Mouse (Mus musculus): Measurements from ENCODE around the gene Clvs2.
A peak's percentile ranks its signal among the peaks of the same experiment; 100 is the strongest.

Gene Clvs2

DNA sequence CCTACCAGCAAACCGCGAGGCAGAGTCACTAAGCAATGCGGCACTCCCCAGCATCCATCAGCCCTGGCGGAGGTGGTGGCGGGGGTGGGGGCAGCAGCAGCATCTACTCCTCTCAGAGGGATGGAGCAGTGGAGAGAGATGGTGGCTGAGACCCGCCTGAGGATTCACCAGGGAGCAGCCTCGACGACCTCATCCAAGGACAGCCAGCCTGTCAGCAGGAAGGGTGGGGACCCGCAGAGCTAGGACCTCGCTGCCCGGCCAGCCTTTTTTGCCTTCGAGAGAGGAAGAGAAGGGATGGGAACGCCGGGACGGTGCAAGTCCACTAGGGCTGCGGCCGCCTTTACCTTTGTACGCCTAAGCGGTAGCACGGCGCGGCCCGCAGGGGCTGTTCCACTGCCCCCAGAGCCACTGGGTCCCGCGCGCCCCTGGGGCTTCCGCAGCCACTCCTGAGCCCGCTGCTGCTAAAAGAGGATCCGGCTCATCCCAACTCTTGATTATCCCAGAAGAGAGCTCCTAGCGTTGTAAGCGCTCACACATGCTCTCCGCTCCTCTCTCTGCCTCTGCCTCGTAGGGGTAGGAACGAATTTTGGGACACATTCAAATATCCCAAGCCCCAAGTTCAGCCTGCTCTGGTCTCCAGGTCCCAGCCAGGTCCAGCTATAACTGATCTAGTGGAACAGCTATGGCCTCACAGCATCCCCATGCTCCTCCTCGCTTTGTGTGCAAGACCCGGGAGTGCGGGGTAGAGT is at the start of gene Clvs2:
Clvs2 (minus strand) TSS at position 639 of the 749 bp plus-strand sequence.
- DNase-seq (ENCODE audit: low read depth, low spot score): peak; percentile 37

DNA sequence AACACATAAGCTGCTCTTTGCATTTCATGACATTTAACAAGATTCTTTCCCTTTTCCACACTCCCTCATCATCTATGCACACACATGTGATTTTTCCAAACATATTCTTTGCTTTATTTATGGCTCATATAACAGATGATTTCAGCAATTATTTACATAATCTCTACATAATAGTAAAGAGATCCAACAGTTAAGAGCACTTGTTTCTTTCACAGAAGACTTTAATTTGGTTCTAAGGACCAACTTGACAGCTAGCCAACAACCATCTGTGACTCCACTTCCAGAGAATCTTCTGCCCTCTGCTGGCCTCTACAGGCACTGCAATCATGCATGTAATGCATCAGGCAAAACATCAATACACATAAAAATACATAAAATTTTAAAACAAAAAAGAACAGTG is 28.6 kb upstream of the Clvs2 start:
- peak; percentile 60 for DNase-seq (ENCODE audit: low read depth, low spot score)

GRCm38 (mm10) chr10:33623577-33623991 is 985 bp downstream of the Clvs2 start:
- peak; percentile 34 for DNase-seq (ENCODE audit: low read depth, low spot score)

DNA sequence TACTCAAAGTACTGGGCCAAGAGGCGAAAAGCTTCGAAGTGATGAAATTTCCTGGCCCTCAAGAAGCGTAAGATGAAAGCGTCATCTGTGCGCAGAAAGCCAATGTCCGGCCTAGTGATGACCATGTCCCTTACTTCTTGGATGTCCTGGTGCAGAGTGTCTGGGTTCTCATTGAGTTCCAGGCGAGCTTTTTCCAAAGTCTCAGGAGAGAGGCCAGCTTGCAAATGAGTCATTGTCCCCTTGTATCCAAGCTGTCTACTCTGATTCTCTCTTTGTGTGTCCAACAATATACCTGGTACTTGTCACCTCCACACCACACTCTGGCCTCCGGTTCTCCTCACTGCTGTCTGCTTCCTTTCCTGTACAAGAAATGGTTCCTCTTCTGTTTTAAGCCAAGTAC is 1.9 kb downstream of the Clvs2 start:
- no peak for DNase-seq (ENCODE audit: low read depth, low spot score)

DNA sequence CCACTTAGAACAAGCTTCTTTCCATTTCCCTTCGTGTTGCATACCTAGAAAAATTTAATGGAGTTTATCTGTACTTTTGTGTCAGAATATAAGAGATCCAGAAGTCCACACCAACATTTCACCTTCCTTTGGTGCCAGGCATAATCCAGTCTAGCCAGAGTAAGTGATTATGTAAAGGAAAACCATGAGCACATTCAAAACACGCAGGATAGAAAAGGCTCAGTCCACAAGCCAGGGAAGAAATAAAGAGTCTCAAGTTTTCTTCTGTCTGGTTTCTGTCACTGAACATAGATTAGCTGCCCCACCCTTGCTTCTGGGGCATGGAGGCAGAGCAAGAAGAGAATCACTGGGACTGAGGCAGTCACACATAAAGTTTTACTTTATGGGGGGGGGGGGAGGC is 8.4 kb downstream of the Clvs2 start:
- no peak for DNase-seq (ENCODE audit: low read depth, low spot score)

GRCm38 (mm10) chr10:33613197-33613596 is 11.4 kb downstream of the Clvs2 start:
- no peak for DNase-seq (ENCODE audit: low read depth, low spot score)

DNA sequence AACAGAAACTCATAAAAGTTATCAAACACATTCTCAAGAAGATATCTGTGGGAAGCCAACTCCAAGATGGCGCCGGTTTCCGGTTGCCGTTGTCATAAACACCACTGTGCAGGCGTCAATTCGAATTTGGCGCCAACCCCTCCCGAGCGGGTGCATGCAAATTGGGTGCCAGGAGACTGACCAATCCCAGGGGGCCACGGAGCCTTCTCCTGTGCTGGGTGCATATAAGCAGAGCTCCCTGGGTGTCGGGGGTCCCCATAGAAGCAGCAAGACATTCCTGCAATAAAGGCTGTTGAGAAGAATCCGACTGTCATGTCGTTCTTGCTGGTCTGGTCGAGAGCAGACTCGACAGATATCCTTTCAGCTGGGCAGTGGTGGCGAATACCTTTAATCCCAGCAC is 31.8 kb downstream of the Clvs2 start:
- DNase-seq (ENCODE audit: low read depth, low spot score): no peak

DNA sequence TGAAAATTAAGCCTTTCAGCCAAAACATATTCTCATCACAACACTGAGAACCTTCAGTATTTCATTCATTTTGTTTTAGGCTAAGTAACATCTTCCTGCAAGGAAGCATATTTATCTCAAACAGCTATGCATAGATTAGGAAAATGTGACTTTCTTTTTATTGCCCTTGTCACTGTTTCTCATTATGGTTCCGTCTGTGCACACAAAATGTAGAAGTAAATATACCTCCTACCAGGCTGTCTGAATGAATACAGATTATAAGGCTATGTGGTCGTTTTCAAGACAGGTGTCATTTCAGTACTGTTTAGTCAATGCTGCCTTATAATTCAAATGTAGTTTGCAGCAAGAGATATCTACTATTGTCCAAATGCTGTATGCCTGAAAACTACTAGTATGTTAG is 35.8 kb downstream of the Clvs2 start:
- DNase-seq (ENCODE audit: low read depth, low spot score): no peak

- no peak for DNase-seq (ENCODE audit: low read depth, low spot score)
These were observed 37.5 kb downstream of the Clvs2 start for GRCm38 (mm10) chr10:33587118-33587517.

DNA sequence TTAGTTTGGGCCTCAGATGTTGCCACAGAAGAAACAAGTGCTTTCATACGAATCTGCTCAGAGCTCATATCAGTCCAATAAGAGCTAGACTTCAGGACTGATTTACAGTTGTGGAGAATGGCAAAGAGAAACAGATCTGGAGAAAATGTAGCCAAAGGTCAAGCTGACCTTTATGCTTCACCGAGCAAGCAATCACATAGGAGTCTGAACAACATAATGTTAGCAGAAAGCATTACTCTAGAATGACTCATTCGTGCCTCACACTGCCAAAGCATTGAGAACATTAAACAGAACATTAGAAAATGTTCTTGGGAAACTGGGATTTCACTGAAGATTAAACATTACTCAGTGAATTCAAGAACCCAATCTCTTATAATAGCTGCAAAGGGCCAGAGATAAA is 66.5 kb downstream of the Clvs2 start:
- DNase-seq (ENCODE audit: low read depth, low spot score): no peak

GRCm38 (mm10) chr10:33540331-33540730 is 84.2 kb downstream of the Clvs2 start:
- no peak for DNase-seq (ENCODE audit: low read depth, low spot score)
